Mouse (Mus musculus): ENCODE measurements around the gene Slc9a8.

Slc9a8 gene

GRCm38 (mm10) chr2:167415970-167416563 is 5.4 kb upstream of the Slc9a8 start:
- DNase-seq: no peak

- DNase-seq: no peak
These were observed 4.5 kb upstream of the Slc9a8 start for GRCm38 (mm10) chr2:167417048-167417447.

GRCm38 (mm10) chr2:167417694-167418093 is 3.8 kb upstream of the Slc9a8 start:
- peak; percentile 85 to 93 for DNase-seq

- peak; percentile 62 to 80 for DNase-seq
These were observed 2.3 kb upstream of the Slc9a8 start for GRCm38 (mm10) chr2:167419204-167419603.

- peak in 1 of 2 experiments; percentile 26 for DNase-seq
These were observed 686 bp upstream of the Slc9a8 start for GRCm38 (mm10) chr2:167420811-167421241.

GRCm38 (mm10) chr2:167422150-167422470 is 598 bp downstream of the Slc9a8 start:
- no peak for DNase-seq

- DNase-seq: peak in 1 of 2 experiments; percentile 4
These were observed 1.6 kb downstream of the Slc9a8 start for GRCm38 (mm10) chr2:167423031-167423611.

- DNase-seq: peak in 1 of 2 experiments; percentile 20
These were observed 2.5 kb downstream of the Slc9a8 start for GRCm38 (mm10) chr2:167424040-167424439.

- no peak for DNase-seq
These were observed 3.0 kb downstream of the Slc9a8 start for GRCm38 (mm10) chr2:167424516-167424915.

GRCm38 (mm10) chr2:167425407-167425806 is 3.9 kb downstream of the Slc9a8 start:
- no peak for DNase-seq

- DNase-seq: no peak
These were observed 8.1 kb downstream of the Slc9a8 start for GRCm38 (mm10) chr2:167429596-167429995.

- DNase-seq: peak in 1 of 2 experiments; percentile 4
These were observed 9.4 kb downstream of the Slc9a8 start for GRCm38 (mm10) chr2:167430737-167431417.

- DNase-seq: peak in 1 of 2 experiments; percentile 10
These were observed 9.9 kb downstream of the Slc9a8 start for GRCm38 (mm10) chr2:167431418-167431776.

- peak; percentile 63 to 69 for DNase-seq
These were observed 13.1 kb downstream of the Slc9a8 start for GRCm38 (mm10) chr2:167434570-167434969.

GRCm38 (mm10) chr2:167435631-167436030 is 14.1 kb downstream of the Slc9a8 start:
- no peak for DNase-seq

- peak in 1 of 2 experiments; percentile 8 for DNase-seq
These were observed 14.9 kb downstream of the Slc9a8 start for GRCm38 (mm10) chr2:167436371-167436770.

GRCm38 (mm10) chr2:167439422-167439821 is 17.9 kb downstream of the Slc9a8 start:
- peak; percentile 55 to 71 for DNase-seq

GRCm38 (mm10) chr2:167443411-167444193 is 22.1 kb downstream of the Slc9a8 start:
- DNase-seq: peak; percentile 72 to 74

- peak; percentile 42 to 45 for DNase-seq
These were observed 24.6 kb downstream of the Slc9a8 start for GRCm38 (mm10) chr2:167445911-167446780.

- peak in 1 of 2 experiments; percentile 28 for DNase-seq
These were observed 25.7 kb downstream of the Slc9a8 start for GRCm38 (mm10) chr2:167447207-167447606.

- peak in 1 of 2 experiments; percentile 12 for DNase-seq
These were observed 26.1 kb downstream of the Slc9a8 start for GRCm38 (mm10) chr2:167447629-167448028.
